Mouse (Mus musculus): ENCODE measurements around the gene Clec2i.
A peak's percentile ranks its signal among the peaks of the same experiment; 100 is the strongest.
"Not testable (repeated sequence)": the region's sequence is repeated elsewhere in the genome, so short reads cannot be mapped to it uniquely, and the experiment has no call there.

Gene Clec2i

DNA sequence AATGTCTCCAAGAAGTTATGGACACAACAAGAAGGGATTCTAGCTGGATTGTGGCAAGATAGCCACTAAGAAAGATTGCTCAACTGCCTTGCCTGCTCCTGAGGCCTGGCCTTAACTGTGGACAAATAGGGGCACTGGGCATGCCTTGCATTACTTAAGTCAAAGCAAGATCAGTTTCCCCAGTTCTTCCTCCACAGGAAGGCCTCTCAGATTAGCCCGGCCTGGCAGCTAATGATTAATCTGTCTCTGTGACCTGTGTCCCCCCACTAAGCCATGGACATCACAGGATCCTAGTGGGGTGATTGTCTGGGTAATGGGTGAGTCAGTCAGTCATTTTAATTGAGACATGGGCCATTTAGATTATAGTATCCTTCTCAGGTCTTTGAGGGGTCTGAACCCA is 31.9 kb upstream of the Clec2i start:
- DNase-seq, result no peak

DNA sequence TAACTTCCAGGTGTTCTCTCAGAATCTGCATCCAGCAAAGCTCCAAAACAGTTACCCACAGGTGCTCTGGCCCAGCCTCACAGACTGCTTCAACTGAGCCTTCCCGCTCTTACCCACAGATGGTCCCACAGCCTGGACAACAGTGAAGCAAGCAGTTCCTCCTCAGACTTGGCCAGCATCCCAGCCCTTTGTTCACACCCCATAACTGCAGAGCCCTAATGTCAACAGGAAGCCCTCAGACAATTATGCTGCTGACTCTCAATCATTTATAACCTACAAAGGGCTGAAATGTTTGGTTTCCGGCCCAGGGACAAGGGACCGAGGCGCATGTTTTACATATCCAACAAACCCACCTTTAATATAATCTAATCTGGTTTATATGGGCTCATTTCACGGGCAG is 31.1 kb upstream of the Clec2i start:
- DNase-seq, result peak; percentile 95 to 96

DNA sequence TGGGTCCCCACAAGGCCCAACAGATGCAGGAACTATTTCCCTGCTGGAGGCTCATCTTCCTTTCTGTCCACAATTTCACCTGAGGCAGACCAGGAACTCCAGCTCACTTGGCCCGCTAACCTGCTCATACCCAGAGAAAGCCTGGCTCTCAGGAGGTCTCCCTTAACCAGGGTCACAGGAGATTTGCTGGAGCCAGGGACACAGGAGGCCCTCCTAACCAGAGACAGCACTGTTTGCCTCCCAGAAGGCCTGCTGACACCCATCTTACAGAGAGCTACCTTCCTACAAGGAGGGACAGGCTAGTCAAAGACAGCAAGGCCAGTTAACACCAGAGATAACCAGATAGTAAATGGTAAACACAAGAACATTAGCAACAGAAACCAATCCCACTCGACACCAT is 29.4 kb upstream of the Clec2i start:
- no peak for DNase-seq

DNA sequence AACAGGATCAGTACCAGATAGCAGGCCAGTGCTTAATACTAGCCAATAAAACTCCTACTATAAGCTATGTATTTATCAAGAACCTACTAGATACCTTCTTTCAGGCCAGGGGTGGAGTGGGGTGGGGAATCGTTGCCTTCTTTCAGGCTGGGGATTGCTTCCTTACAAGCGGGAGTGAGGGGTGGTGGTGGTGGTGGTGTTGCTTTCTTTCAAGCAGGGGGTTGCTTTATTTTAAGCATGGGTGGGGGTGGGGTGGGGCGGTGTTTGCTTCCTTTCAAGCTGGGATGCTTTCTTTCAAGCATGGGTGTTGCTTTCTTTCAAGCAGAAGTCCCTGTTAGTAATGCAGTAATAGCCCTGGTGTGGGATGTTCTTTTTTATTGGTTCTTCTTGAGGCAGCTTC is 18.5 kb upstream of the Clec2i start:
- DNase-seq, result peak in 1 of 2 experiments; percentile 6

DNA sequence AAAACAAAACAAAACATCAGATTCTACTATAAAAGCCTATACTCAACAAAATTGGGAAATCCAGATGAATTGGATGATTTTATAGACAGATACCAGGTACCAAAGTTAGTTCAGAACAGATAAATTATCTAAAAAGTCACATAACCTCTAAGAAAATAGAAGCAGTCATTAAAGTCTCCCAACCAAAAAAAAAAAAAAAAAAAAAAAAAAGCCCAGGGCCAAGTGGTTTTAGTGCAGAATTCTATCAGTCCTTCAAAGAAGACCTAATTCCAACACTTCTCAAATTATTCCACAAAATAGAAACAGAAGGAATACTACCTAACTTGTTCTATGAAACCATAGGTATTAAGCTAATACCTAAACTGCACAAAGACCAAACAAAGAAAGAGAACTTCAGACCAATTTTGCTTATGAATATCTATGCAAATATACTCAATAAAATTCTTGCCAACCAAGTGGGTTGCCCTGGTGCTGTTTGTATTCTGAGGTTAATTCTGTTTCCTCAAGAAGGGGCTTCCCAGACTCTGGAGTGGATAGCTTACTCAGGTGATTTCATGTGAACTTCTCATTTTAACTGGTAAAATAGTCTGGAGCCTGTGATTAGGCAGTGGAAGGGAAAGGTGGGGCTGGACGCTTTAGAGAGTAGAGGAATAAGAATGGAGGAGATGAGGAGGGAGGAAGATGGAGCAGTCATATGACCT is 15.3 kb upstream of the Clec2i start:
- no peak for DNase-seq

DNA sequence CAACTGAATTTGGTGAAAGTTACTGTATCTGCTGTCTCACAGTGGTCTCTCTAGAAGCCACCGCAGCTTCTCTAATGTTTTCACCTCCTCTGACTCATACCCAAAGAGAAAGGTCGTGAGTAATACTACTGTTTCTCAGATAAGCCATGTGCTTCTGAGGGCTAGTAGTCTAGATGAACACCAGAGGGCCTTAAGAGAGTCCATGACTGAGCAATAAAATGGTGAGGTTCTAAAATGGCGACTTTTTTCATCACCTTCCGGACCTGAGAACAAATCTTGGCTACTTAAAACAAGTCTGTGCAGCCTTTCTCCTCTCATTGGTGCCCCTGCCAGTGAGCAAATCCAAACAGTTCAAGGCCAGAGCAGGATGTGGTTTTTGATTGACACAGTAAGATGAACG is 1.4 kb downstream of the Clec2i start:
- peak in 1 of 2 experiments; percentile 4 for DNase-seq

DNA sequence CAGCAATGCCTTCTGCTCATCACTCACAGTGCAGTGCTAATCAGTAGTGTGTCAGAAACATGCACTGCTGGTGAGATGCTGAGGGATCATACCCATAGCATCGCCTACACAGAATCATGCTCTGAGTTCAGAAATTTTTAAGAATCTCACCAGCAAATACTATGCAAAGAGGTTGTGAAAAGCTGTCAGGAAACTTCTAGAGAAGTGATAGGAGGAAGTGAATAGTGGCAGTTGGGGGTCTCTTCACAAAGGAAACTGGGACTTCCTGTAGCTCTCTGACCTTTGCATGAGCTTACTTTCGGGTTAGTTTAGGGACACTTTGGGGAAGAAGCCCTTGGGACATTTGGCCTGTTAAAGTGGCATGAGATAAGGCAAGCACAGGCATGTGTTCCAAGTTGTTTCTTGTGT is 3.6 kb downstream of the Clec2i start, which contains the start of gene BC035044:
TSS of gene BC035044 (minus strand) at position 179 of the 408 bp plus-strand sequence.
- DNase-seq, result no peak

DNA sequence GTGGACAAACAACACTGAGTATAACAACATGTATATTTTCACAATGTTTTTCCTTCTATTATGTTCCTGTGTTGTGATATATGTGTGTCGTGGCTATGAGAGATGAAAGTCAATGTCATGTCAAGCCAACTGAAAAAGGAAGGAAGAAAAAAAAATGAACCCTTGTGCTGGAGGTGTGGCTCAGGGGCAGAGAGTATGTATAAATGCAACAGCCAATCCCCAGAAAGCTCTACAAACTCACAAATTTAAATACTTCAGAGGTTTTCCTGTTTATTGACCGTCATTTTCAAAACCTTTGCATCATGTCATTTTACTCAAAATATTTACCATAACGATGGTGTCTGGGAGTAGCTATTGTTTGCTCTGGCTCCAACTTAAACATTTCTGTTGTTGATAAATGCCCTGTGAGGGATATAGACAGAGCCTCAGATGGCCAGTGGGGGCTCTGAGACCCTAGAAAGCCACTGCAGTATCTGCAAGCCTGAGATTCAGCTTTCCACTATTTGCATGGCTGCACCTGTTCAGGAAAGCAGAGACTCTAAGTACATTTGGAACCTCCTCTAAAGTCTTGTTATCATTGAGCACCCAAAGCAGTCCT is 8.1 kb downstream of the Clec2i start:
- DNase-seq, result no peak

DNA sequence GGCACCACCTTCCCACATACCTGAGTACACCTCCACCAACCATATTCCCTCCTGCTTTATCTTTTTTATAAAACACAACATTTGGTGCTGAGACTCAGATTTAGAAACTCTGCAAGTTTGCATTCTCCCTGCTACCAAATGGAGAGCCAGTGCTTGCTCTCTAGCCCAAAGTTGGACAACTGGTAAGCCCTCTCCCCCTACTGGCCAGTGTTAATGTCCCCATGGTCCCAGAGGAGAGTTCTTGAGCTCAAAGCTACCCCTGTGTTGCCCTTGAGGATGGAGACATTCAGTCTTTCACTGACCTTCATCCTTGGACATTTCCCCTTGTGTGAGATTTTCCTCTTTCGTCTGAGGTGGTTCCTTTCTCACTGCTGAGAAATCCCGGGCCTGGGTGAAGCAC is 12.7 kb downstream of the Clec2i start:
- no peak for DNase-seq

DNA sequence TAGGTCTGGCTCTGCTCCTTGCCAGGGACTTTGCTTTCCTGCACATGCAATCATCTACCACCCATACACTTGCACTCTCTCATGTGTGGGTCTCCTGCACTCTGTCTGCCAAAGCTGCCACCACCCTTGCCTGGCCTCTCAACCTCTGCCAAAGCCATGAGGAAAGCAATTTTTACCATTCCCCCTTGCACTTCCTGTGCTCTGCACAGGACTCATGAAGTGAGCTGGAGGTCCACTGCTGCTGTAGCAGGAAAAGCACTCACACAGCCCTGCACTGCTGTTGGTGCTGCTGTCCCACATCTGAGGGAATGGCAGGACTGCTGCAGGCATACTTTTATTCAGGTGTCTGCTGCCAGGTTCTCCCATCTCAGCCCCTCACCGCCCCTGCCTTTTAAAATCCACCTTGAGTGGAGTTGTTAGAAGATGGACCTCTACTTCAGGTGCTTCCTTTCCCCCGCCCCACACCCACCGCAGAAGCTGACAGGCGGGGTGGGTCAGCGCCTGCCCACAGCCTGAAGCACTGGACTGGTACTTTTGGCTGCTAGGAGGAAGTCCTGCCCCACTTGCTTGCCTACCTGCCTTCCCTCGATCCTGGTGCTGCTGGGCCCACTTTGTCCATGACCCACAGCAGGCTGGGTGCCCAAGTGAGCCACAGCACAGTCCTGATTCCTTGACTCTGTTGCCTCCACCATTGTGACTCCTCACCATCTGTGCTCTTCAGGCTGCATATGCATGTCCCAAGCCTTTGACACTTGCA is 13.6 kb downstream of the Clec2i start:
- DNase-seq, result not testable (repeated sequence)

DNA sequence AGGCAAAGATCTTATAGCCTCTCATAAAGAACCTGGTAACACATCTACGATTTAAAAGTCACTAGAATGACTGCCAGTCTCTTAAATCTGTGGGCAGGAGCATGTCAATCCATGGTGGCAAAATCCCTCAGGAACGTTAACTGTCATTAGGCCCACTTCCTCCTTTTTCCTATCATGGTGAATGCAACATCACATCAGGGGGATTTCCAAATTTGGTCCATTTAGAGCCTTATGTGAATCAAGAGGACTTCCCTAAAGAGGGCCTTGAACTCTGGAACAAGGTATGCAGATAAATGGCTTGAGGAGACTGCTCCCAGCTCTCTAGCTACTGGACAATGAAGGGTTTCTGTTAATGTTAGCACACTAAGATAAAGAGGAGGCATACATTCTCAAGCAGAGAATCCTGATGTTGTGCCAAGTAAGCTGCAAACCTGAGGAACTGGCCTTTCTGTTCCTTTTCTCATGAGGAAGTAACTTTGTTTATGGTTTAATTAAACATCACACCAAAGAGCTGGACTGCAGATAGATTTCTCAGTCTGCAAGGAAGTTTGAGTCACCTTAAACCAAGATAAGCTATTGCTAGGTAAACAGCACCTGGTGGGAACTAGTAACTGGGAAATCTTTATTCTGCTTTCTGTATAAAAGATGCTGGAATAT is 26.3 kb downstream of the Clec2i start:
- peak in 1 of 2 experiments; percentile 3 for DNase-seq

DNA sequence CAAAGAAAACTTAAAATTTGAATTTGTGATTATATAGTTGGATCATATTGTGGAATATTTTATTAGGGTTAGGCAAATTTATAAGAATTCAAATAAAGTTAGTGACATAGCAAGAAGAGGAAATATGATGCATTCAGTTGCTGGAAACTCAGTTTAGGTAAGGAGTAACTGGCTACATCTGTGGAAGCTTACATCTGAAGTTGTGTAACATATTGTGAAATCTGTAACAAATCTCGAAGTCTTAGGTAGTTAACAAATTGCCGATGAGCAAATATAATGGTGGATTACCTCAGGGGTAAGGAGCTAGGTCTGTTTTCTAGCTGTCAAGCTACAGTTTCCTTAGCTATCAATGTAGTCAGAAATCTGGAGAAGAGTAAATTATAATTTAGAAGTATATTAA is 29.9 kb downstream of the Clec2i start:
- no peak for DNase-seq

DNA sequence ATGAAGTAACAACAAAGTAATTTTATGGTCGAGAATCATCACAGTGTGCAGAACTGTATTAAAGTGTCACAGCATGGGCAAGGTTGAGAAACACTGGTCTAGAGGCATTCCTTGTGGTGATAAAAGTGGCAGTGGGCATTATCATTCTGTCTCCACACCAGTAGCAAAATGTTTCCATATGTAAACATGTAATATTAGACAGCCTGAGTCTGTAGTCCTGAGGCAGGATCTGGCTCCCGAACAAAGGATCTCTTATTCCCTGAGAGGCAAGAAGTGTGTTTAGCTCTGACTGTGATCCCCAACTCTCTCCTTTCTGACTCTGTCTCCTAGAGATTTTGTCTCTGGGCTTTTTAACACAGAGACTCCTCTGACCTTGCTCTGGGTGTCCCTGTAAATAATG is 45.7 kb downstream of the Clec2i start:
- no peak for DNase-seq

DNA sequence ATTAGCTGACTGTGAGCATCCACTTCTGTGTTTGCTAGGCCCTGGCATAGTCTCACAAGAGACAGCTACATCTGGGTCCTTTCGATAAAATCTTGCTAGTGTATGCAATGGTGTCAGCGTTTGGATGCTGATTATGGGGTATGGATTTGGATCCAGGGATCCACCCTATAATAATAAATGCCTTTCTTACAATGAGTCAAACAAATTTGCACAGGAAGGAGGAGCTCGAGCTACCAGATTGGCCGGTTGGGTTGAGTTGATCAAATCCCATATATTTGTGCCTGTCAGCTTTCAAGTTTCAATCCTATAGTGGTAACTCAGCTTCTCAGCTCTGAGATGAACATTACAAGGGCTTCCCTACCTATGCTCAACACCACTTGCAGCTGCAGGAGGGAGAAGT is 46.7 kb downstream of the Clec2i start, which contains the start of gene Clec2g:
TSS of gene Clec2g (plus strand) at position 301 of the 400 bp plus-strand sequence.
- DNase-seq, result not testable (repeated sequence)

DNA sequence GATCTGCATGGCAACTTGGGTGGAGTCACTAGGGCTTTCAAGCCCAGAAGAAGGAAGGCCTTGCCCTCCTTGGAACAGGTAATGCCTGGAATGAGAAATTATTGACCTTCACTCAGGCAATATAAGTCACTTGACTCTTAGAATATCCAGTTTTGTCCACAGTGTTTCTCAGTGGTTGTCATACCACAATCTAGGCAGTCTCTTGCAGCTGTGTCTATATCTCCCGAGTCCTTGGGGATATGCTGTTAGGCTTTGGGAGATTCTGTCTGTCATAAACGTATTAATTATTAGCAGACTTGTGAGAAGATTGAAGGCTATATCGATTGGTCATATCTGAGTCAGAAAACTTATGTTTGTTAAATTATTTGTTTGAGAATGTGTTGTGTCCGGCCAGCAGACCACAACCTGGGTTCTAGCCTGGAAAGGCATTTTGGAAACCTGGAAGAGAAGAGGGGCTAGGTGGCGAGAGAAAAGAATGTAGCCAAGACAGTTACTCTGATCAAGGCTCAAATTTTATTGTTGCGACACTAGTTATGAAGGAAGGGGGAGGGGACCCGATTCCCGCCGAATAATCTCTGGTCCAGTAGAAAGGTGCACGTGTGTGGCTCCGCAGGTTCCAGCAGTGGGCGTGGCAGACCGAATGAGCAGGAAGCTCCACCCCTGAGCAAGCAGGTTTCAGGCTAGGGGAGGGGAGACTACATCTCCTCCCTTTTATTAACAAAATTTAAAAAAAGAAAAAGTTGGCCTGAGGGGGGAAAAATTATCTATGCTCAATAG is 48.7 kb downstream of the Clec2i start:
- DNase-seq, result not testable (repeated sequence)

DNA sequence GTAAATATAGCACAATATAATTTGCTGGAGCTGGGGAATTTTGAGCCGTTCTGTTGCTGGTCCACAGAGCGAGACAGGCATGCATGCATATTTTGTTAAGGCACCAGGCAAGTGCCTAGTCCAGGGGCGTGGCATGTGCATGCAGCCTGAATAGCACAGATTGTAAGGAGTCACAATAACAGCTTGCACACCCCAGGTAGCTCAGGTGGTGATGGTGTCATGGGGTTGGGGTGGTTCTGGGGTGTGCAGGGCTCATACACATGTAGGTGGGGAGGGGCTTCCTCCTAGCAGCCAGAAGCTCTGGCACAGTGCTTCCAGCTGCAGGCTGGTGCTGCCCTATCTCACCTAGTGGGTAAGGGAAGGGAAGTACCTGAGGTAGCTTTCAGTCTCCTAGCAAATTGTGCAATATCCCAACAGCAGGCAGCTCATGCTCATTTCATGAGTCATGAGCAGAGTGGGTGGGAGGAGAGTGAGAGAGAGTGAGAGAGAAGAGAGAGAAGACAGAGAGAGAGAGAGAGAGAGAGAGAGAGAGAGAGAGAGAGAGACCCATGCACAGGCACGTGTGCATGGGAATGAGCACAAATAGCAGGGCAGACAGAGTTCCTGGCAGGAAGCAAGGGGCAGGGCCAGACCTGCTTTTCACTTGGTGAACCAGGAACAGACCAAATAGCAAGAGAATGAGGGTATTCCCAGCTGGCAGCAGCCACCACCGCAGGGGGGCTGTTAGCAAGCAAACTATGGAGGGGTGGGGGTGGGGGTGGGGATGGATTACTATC is 54.4 kb downstream of the Clec2i start:
- DNase-seq, result no peak

DNA sequence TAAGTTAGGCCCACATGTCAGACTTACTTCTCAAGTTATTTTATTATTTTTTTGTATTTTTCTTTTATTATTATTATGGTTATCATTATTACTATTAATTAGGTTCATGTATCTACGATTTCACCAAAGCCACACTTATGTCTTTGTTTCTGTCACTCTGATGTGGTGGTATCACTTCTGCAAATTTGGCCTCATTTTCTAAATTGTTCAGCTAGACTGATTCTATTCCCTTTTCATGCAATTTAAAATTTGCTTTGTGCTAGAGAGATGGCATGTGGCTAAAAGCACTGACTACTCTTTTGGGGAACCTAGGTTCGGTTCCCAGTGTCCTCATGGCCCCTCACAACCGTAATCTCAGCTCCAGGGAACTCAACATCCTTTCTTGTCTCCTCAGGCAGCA is 58.2 kb downstream of the Clec2i start:
- DNase-seq, result no peak

Data from lung, adult 18-20 months (tissue).